Mouse (Mus musculus): Measurements from ENCODE around the gene Macrod2. TPM values are rescaled to one million over a fixed set of nuclear protein-coding genes. Genes with fewer than 3 reads are reported as not detected.
A peak's percentile ranks its signal among the peaks of the same experiment; 100 is the strongest.
"Not testable (repeated sequence)": the region's sequence is repeated elsewhere in the genome, so short reads cannot be mapped to it uniquely, and the experiment has no call there.

The Macrod2 gene
- total RNA-seq, 1 experiment from 2014 or later = 7.5 TPM

- no peak for DNase-seq
Observed at GRCm38 (mm10) chr2:140703377-140703776, 308.3 kb downstream of the Macrod2 start.

- DNase-seq = no peak
Observed at GRCm38 (mm10) chr2:140704146-140704545, 309.0 kb downstream of the Macrod2 start.

GRCm38 (mm10) chr2:140705278-140705677 is 310.2 kb downstream of the Macrod2 start:
- no peak for DNase-seq

GRCm38 (mm10) chr2:140707550-140707949 is 312.4 kb downstream of the Macrod2 start:
- no peak for DNase-seq

- DNase-seq = no peak
Observed at GRCm38 (mm10) chr2:140715822-140716221, 320.7 kb downstream of the Macrod2 start.

GRCm38 (mm10) chr2:140717407-140717806 is 322.3 kb downstream of the Macrod2 start:
- DNase-seq = no peak

- no peak for DNase-seq
Observed at GRCm38 (mm10) chr2:140732616-140733183, 337.6 kb downstream of the Macrod2 start.

GRCm38 (mm10) chr2:140740511-140740910 is 345.4 kb downstream of the Macrod2 start:
- no peak for DNase-seq

GRCm38 (mm10) chr2:140742954-140743353 is 347.8 kb downstream of the Macrod2 start:
- not testable (repeated sequence) for DNase-seq

- DNase-seq = no peak
Observed at GRCm38 (mm10) chr2:140758881-140759280, 363.8 kb downstream of the Macrod2 start.

- no peak for DNase-seq
Observed at GRCm38 (mm10) chr2:140759732-140760131, 364.6 kb downstream of the Macrod2 start.

GRCm38 (mm10) chr2:140760137-140760536 is 365.0 kb downstream of the Macrod2 start:
- no peak for DNase-seq

- DNase-seq = no peak
Observed at GRCm38 (mm10) chr2:140763076-140763891, 368.2 kb downstream of the Macrod2 start.

GRCm38 (mm10) chr2:140769473-140769872 is 374.4 kb downstream of the Macrod2 start:
- no peak for DNase-seq

GRCm38 (mm10) chr2:140772825-140773224 is 377.7 kb downstream of the Macrod2 start:
- DNase-seq = no peak

GRCm38 (mm10) chr2:140773456-140773855 is 378.3 kb downstream of the Macrod2 start:
- DNase-seq = no peak

- DNase-seq = no peak
Observed at GRCm38 (mm10) chr2:140774808-140775370, 379.8 kb downstream of the Macrod2 start.

- DNase-seq = no peak
Observed at GRCm38 (mm10) chr2:140775448-140776101, 380.5 kb downstream of the Macrod2 start.

GRCm38 (mm10) chr2:140778212-140778611 is 383.1 kb downstream of the Macrod2 start:
- no peak for DNase-seq

- no peak for DNase-seq
Observed at GRCm38 (mm10) chr2:140783041-140783440, 387.9 kb downstream of the Macrod2 start.

GRCm38 (mm10) chr2:140784626-140785025 is 389.5 kb downstream of the Macrod2 start:
- DNase-seq = no peak

GRCm38 (mm10) chr2:140790363-140790762 is 395.3 kb downstream of the Macrod2 start:
- peak; percentile 51 for DNase-seq

All from adrenal gland, postnatal 14 days (tissue).